Mouse (Mus musculus) induced T-regulatory cell, adult 2 months (primary cell): ENCODE results near the gene Eps8l2.
A peak's percentile ranks its signal among the peaks of the same experiment; 100 is the strongest.

Source experiments
- DNase-seq: peaks from one replicate; pipeline ENCODE4 v3.0.0-alpha.2; 2012; ENCODE audit warnings: low read depth

Eps8l2 gene

DNA sequence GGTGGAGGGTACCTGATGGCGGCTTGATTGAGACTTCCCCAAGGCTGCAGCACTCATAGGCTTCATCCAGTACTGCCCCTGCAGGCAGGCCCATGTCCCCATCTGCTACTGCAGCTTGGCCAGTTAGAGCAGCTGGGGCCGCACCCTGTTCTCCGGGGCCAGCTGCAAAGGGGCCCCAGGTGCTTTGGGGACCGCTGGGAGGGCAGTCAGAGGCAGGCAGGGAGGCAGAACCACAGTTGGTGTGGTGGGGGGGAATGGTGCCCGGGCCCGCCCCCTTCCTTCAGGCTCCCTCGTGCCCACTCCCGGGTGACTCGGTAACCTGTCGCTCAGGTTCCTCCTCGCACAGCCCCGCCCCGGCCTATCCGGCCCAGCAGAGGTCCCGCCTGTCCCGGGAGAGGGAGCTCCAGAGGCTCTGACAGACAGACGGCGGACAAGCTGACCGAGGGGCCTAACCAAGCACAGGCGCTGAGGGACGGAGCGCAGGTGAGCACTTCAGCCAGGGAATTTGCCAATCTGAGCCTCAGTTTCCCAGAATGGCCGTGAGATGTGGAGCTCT lies at the start of gene Eps8l2:
TSS of gene Eps8l2 (plus strand) at position 305 of the 556 bp plus-strand sequence.
- DNase-seq = no peak

GRCm38 (mm10) chr7:141291921-141292582 lies 46.6 kb upstream of the Eps8l2 start, which contains the start of gene Drd4:
Gene Drd4, plus strand, starts transcription at chr7:141292006.
- no peak for DNase-seq

- no peak for DNase-seq
Measured at GRCm38 (mm10) chr7:141292583-141293388, 45.9 kb upstream of the Eps8l2 start.

- DNase-seq = no peak
Measured at GRCm38 (mm10) chr7:141293852-141294471, 44.7 kb upstream of the Eps8l2 start.

GRCm38 (mm10) chr7:141294479-141294878 lies 44.2 kb upstream of the Eps8l2 start:
- DNase-seq = no peak

GRCm38 (mm10) chr7:141297926-141298650 lies 40.6 kb upstream of the Eps8l2 start:
- no peak for DNase-seq

GRCm38 (mm10) chr7:141299175-141299574 lies 39.5 kb upstream of the Eps8l2 start:
- DNase-seq = no peak

DNA sequence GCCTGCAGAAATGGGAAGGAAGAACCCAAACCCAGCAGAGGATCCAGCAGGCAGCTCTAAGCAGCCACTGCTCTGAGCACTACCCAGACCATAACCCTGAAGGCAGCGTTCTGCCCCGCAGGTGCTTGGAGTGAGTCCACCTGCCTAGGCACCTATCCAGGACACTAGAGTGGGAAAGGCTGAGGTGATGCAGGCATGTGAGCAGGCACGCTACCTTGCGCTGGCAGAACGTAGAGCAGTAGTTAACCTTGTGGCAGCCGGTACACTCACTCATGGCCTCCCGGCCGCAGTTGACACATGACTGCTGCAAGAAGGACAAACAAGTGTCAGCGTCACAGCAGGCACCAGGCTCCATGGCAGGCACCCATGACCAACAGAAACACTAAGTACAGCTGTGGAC lies 37.3 kb upstream of the Eps8l2 start:
- no peak for DNase-seq

DNA sequence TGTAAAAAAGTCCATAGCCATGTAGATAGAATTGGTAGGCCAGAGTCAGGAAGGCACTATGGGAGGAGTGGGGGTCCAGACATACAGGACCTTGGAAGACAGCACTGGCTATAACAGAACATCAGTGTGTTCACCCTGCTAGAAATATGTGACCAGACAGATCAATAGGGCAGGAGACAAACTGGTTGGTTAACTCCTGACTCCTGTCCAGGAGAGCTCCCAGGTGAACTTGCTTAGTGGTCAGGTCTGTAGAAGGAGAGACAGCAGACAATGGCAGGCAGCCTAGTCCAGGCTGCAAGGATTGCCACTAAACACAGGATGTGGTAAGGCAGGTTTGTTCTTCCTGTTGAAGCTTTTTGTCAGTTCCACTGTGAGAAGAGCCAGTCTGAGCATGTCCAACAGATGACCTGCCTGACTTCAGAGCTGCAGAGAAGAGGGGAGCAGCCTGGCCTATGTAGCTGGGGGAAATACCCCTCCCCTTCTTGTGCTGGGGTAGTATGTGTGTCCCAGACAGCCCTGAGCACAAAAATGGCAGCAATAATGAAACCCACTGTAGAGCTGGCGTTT lies 35.9 kb upstream of the Eps8l2 start:
- DNase-seq = peak; percentile 69

- no peak for DNase-seq
Measured at GRCm38 (mm10) chr7:141304537-141304936, 34.1 kb upstream of the Eps8l2 start.

DNA sequence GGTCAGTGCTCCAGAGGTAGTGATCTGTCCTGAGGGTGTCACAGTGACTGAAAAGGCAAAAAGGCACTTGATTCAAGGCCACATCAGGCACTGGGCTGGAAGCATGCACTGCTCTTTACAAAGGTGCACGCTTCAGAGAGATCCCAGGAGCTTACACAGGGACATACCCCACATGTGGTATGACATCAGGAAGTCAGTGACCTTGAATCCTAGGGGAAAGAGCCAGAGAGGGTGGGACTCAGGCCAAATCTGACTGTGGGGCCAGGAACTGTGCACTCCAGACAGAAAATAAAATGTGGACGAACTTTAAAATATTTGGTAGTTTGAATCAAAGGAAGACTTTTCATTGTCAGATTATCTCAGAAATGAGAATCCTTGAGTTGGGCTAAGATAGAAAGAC lies 24.3 kb upstream of the Eps8l2 start:
- no peak for DNase-seq

GRCm38 (mm10) chr7:141315076-141315475 lies 23.6 kb upstream of the Eps8l2 start:
- no peak for DNase-seq

DNA sequence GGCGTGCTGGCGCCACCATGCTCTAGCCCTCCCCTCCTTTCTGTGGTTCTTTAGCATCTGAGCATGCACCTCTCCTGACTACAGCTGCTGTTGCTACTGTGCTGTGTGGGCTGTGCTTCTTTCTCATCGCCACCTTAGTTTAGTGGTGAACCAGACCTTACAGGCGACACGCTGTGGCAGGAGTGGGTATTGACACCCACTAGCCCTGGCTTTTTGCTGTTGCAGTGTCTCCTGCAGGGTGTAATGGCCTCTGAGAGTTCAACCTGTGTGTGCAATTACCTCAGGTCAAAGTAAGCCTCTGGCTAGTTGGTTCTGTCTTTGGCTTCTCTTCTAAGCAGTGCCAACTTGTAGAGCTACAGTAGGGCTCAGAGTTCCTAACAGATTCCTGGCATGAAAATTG lies 22.7 kb upstream of the Eps8l2 start:
- DNase-seq = peak; percentile 73

DNA sequence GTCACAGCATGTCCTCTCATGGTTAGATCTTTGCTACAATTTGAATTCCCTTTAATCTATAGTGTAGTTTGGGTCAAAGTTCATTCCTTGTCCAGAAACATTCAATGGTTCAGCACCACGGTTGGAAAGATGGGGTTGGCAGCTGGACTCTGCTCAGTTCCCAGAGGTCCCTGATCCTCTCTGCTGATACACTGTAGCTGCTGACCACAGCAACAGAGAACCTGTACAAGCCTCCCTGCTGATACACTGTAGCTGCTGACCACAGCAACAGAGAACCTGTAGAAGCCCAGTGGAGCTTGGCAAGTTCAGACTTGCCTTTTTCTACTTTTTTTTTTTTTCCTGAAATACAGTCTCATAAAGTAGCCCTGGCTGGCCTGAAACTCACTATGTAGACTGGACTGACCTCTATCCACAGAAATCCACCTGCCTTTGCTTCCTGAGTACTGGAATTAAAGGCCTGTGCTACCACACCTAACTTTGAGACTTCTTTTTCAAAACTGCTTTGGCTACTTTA lies 21.0 kb upstream of the Eps8l2 start:
- DNase-seq = no peak

GRCm38 (mm10) chr7:141319446-141319845 lies 19.2 kb upstream of the Eps8l2 start:
- no peak for DNase-seq

- no peak for DNase-seq
Measured at GRCm38 (mm10) chr7:141324686-141325085, 14.0 kb upstream of the Eps8l2 start.

DNA sequence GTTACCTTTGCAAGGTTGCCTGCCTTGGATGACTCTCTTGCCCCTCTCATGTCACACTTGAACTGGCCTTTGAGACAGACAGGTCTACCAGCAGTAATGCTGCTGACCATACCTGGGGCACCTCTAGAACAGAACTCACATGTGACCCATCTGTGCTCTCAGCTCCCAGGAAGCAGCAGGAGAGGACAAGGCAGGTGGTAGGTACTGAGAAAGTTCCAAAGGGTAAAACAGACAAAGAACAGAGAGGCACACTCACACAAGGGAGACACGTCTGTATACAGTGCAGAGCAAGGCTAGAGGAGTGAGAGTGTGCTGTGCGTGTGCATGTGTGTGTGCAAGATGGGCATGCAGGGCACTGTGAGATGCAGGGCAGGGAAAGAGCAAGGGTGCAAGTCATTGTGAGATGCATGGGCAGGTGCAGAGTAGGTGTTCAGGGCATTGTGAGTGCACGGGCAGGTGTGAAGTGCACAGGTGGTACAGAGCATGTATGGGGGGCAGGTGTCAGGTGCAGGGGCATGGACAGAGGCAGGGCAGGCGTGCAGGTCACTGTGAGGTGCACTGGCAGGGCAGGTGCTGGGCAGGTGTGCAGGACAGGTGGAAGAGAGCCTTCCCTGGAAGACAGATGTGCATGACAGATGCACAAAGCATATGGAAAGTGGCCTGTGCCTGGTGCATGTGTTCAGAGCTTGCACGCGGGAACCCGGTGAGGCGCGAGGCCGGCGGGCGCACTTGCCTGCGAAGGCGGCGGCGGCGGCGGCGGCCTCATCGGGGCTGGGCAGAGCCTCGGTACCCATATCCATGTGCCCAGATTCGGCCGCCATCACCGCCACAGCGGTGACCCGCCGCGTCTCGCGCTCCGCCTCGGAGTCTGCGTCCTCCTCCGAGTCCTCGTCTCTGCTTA lies 11.9 kb upstream of the Eps8l2 start:
- DNase-seq = no peak

- DNase-seq = peak; percentile 99
Measured at GRCm38 (mm10) chr7:141327469-141328372, 11.0 kb upstream of the Eps8l2 start, which contains the start of the genes Deaf1 and Tmem80. Gene Deaf1, minus strand, starts transcription at chr7:141327690. Gene Tmem80, plus strand, starts transcription at chr7:141327739.

- no peak for DNase-seq
Measured at GRCm38 (mm10) chr7:141328373-141328990, 10.2 kb upstream of the Eps8l2 start.
